16 mouse cellular contexts compared by ENCODE assay signal in genomic region chr10:85001920-85002319, GRCm38 (mm10).
A peak's percentile ranks its signal among the peaks of the same experiment; 100 is the strongest.
DNase-seq lines count a peak whose midpoint lies in the region; ATAC-seq lines count a peak whose summit lies in the region.
"Had no signal": no experiment of that assay in that cellular context is flagged by ENCODE, and none has a peak within 500 bp of the region (broad histone marks: within the 10 kb centered on the region; RNA-seq: fewer than 3 reads in every experiment).

No protein-coding gene starts in this region.

- no peaks in the 10 kb centered on the region for H3K27me3 ChIP-seq in hindbrain, embryonic 13.5 days
- H3K27me3 ChIP-seq in hindbrain, embryonic 12.5 days: no peaks in the 10 kb centered on the region
- H3K27me3 ChIP-seq in forebrain, embryonic 14.5 days (replicated peaks; ENCODE audit: control insufficient read depth, insufficient read depth, low read length): peaks cover 5% of the 10 kb centered on the region
- H3K27me3 ChIP-seq: midbrain, embryonic 15.5 days; neural tube, embryonic 12.5 days had no signal

- peaks cover 11% of the 10 kb centered on the region for H3K36me3 ChIP-seq in hindbrain, embryonic 13.5 days
- 0 out of 2 replicates have a peak, but pooled peaks cover 8% of the 10 kb centered on the region for H3K36me3 ChIP-seq in hindbrain, embryonic 12.5 days
- H3K36me3 ChIP-seq in forebrain, embryonic 14.5 days (ENCODE audit: control insufficient read depth, insufficient read depth, low read length): peaks cover 10% of the 10 kb centered on the region; the same call in 1 of the 2 replicates
- H3K36me3 ChIP-seq: midbrain, embryonic 15.5 days had no signal

- ATAC-seq in hindbrain, embryonic 13.5 days (ENCODE audit: low FRiP score): no peak
- no peak for ATAC-seq in hindbrain, embryonic 12.5 days (ENCODE audit: low FRiP score)
- no peak for ATAC-seq in forebrain, embryonic 14.5 days
- ATAC-seq: midbrain, embryonic 15.5 days had no signal

- H3K4me3 ChIP-seq in hindbrain, embryonic 13.5 days: no peak overlapping the region
- H3K4me3 ChIP-seq in hindbrain, embryonic 12.5 days: no peak overlapping the region
- H3K4me3 ChIP-seq in forebrain, embryonic 14.5 days (ENCODE audit: low read depth, low read length): no peak overlapping the region
- H3K4me3 ChIP-seq: midbrain, embryonic 15.5 days; neural tube, embryonic 12.5 days had no signal

- intact Hi-C loops in heart, postnatal 10 days (cut with DNase I): no loop called here

- WGBS in hindbrain, embryonic 13.5 days: 85% methylated on average over 7 of the region's 7 CpGs
- 87% methylated on average over 7 of the region's 7 CpGs for WGBS in hindbrain, embryonic 12.5 days
- WGBS in forebrain, embryonic 14.5 days: 82% methylated on average over 7 of the region's 7 CpGs

- DNase-seq in gastrocnemius, adult 8-10 months (ENCODE audit: low spot score in 2 of 2): peak; percentile 32 to 37
- DNase-seq in heart, adult 9 months (ENCODE audit: low spot score in 2 of 2): peak; percentile 59 to 60
- peak; percentile 76 to 80 for DNase-seq in heart, postnatal 10 days
- DNase-seq in spleen, postnatal 14 days (ENCODE audit: low spot score in 2 of 2): no peak
- DNase-seq in embryo, embryonic 9.5 days (ENCODE audit: extremely low spot score): no peak
- no peak for DNase-seq in forebrain, embryonic 14.5 days (ENCODE audit: low spot score)
- DNase-seq: kidney, adult 11 months; kidney, postnatal 25 days; left cerebral cortex, postnatal 4 days; thymus, adult 2 months had no signal

- H3K27ac ChIP-seq in hindbrain, embryonic 13.5 days: no peak overlapping the region
- H3K27ac ChIP-seq in hindbrain, embryonic 12.5 days: no peak overlapping the region
- no peak overlapping the region for H3K27ac ChIP-seq in forebrain, embryonic 14.5 days (ENCODE audit: low read depth, low read length)
- H3K27ac ChIP-seq: hindbrain, embryonic 14.5 days; midbrain, embryonic 15.5 days; neural tube, embryonic 12.5 days had no signal

- 0 out of 2 replicates have a peak overlapping the region, but pooled peaks have one; percentile 29 for H3K9ac ChIP-seq in hindbrain, embryonic 13.5 days
- no peak overlapping the region for H3K9ac ChIP-seq in hindbrain, embryonic 12.5 days
- no peak overlapping the region for H3K9ac ChIP-seq in forebrain, embryonic 14.5 days (ENCODE audit: low read length)
- H3K9ac ChIP-seq: hindbrain, embryonic 14.5 days; midbrain, embryonic 15.5 days; neural tube, embryonic 12.5 days had no signal

- no peak overlapping the region for H3K4me2 ChIP-seq in hindbrain, embryonic 13.5 days
- no peak overlapping the region for H3K4me2 ChIP-seq in hindbrain, embryonic 12.5 days (replicated peaks)
- H3K4me2 ChIP-seq in forebrain, embryonic 14.5 days (ENCODE audit: low read length): no peak overlapping the region
- H3K4me2 ChIP-seq: hindbrain, embryonic 14.5 days; liver, embryonic 11.5 days; midbrain, embryonic 15.5 days; neural tube, embryonic 12.5 days had no signal

- H3K9me3 ChIP-seq in hindbrain, embryonic 13.5 days: no peaks in the 10 kb centered on the region
- no peaks in the 10 kb centered on the region for H3K9me3 ChIP-seq in hindbrain, embryonic 12.5 days (replicated peaks)
- no peaks in the 10 kb centered on the region for H3K9me3 ChIP-seq in forebrain, embryonic 14.5 days (replicated peaks; ENCODE audit: control insufficient read depth, low read length)
- H3K9me3 ChIP-seq: midbrain, embryonic 15.5 days; neural tube, embryonic 12.5 days had no signal

- peaks cover 12% of the 10 kb centered on the region; the same call in 1 of the 2 replicates for H3K4me1 ChIP-seq in hindbrain, embryonic 13.5 days (replicated peaks)
- peaks cover 3% of the 10 kb centered on the region; the same call in 1 of the 2 replicates for H3K4me1 ChIP-seq in hindbrain, embryonic 12.5 days
- H3K4me1 ChIP-seq in forebrain, embryonic 14.5 days (ENCODE audit: control insufficient read depth, insufficient read depth, low read length): no peaks in the 10 kb centered on the region

Comparison
In these comparisons a context has a peak if more than half of its experiments do, and no peak if none do; other contexts are left out.
1. DNase-seq: peak in gastrocnemius, adult 8-10 months (2 of 2), heart, adult 9 months (2 of 2) and heart, postnatal 10 days (2 of 2); none in spleen, postnatal 14 days (0 of 2), embryo, embryonic 9.5 days (single experiment) and forebrain, embryonic 14.5 days (single experiment).